Mouse (Mus musculus) small intestine, adult 2 months (tissue): ENCODE measurements around the gene Iqcn.

Source experiments
- CTCF ChIP-seq: fragments of 200-500 bp; IDR thresholded peaks from 2 replicates; pipeline ENCODE4 v1.5.1; 2012; ENCODE audit warnings: low read depth, mild to moderate bottlenecking, control low read depth, inconsistent platforms, low read length, moderate library complexity, mixed read lengths; ENCODE audit not compliant: insufficient replicate concordance, insufficient read length; ENCODE audit errors: extremely low read depth
- POLR2A ChIP-seq: fragments of 200-500 bp; IDR thresholded peaks from 2 replicates; pipeline ENCODE4 v1.6.1; 2012; ENCODE audit warnings: low read depth, mild to moderate bottlenecking, control low read depth, inconsistent platforms, low read length, moderate library complexity

DNA sequence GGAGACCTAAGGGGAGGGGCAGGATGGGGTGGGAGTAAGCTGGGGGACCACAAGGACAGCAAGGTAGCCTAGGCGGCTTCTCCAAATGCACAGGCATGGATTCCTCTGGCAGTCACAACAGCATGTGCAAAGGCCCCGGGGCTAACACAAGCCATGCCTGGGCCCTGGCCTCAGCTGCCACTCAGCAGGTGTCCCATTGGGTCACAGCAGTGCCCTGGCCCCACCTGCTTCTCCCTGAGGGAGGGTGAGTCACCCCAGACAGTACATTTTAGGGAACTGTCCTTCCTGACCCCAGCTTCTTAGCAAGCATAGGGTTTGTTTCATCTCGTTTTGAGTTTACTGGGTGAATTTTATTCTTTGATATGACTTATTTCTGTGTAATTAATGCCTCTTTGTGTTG, 20.6 kb upstream of the Iqcn start:
- TF ChIP-seq POLR2A (no peak), CTCF (no peak)
